7 mouse cellular contexts compared by ENCODE assay signal in genomic region chr2:130449794-130450433, GRCm38 (mm10). TPM values are rescaled to one million over a fixed set of nuclear protein-coding genes. Genes with fewer than 3 reads are reported as not detected.
DNase-seq lines count a peak whose midpoint lies in the region; ATAC-seq and TF ChIP-seq lines count a peak whose summit lies in the region.

TSS of gene Ptpra (plus strand) at chr2:130450278.

- H3K9ac ChIP-seq in embryonic facial prominence, embryonic 11.5 days (replicated peaks; ENCODE audit: low read length) = peak within 1 kb of the TSS; percentile 83
- peak within 1 kb of the TSS; percentile 87 for H3K9ac ChIP-seq in limb, embryonic 12.5 days (replicated peaks)
- H3K9ac ChIP-seq in midbrain, embryonic 15.5 days = peak within 1 kb of the TSS; percentile 67

- peak within 1 kb of the TSS; percentile 92 for H3K4me3 ChIP-seq in embryonic facial prominence, embryonic 11.5 days (ENCODE audit: low read depth, low read length)
- peak within 1 kb of the TSS; percentile 90 for H3K4me3 ChIP-seq in kidney, adult 2 months (ENCODE audit: insufficient read depth, low read depth, low read length)
- H3K4me3 ChIP-seq in limb, embryonic 12.5 days (replicated peaks) = peak within 1 kb of the TSS; percentile 89
- peak within 1 kb of the TSS; percentile 70 for H3K4me3 ChIP-seq in midbrain, embryonic 15.5 days
- peak within 1 kb of the TSS; percentile 95 for H3K4me3 ChIP-seq in spleen, adult 2 months (ENCODE audit: extremely low read depth, insufficient read depth, insufficient read length)

- peak within 1 kb of the TSS; percentile 86 for H3K4me2 ChIP-seq in embryonic facial prominence, embryonic 11.5 days (ENCODE audit: low read depth, low read length)
- peak within 1 kb of the TSS; percentile 85 for H3K4me2 ChIP-seq in limb, embryonic 12.5 days
- H3K4me2 ChIP-seq in midbrain, embryonic 15.5 days = peak within 1 kb of the TSS; percentile 80

- H3K27ac ChIP-seq in embryonic facial prominence, embryonic 11.5 days (replicated peaks; ENCODE audit: low read depth, low read length) = peak within 1 kb of the TSS; percentile 62; the same call in 1 of the 2 replicates
- H3K27ac ChIP-seq in kidney, adult 2 months (ENCODE audit: insufficient read depth, low read depth, low read length) = peak within 1 kb of the TSS; percentile 74
- H3K27ac ChIP-seq in limb, embryonic 12.5 days = peak within 1 kb of the TSS; percentile 80
- peak within 1 kb of the TSS; percentile 82 for H3K27ac ChIP-seq in midbrain, embryonic 15.5 days
- peak within 1 kb of the TSS; percentile 94 for H3K27ac ChIP-seq in spleen, adult 2 months (ENCODE audit: insufficient read depth, low read length)

- H3K27me3 ChIP-seq in embryonic facial prominence, embryonic 11.5 days (ENCODE audit: control insufficient read depth, insufficient read depth, low read length) = no peaks in the 10 kb centered on the region
- H3K27me3 ChIP-seq in kidney, adult 2 months (replicated peaks; ENCODE audit: control insufficient read depth, insufficient read depth, low read length) = no peaks in the 10 kb centered on the region
- peaks cover 9% of the 10 kb centered on the region; the same call in 1 of the 2 replicates for H3K27me3 ChIP-seq in limb, embryonic 12.5 days
- H3K27me3 ChIP-seq in midbrain, embryonic 15.5 days (replicated peaks) = 0 out of 2 replicates have a peak, but pooled peaks cover 7% of the 10 kb centered on the region
- H3K27me3 ChIP-seq in spleen, adult 2 months (ENCODE audit: control insufficient read depth, insufficient read depth, low read length) = no peaks in the 10 kb centered on the region

- H3K36me3 ChIP-seq in embryonic facial prominence, embryonic 11.5 days (replicated peaks; ENCODE audit: control insufficient read depth, insufficient read depth, low read depth, low read length) = no peaks in the 10 kb centered on the region
- H3K36me3 ChIP-seq in kidney, adult 2 months (ENCODE audit: control insufficient read depth, insufficient read depth, low read length) = no peaks in the 10 kb centered on the region
- peaks cover 9% of the 10 kb centered on the region; the same call in 1 of the 2 replicates for H3K36me3 ChIP-seq in limb, embryonic 12.5 days
- H3K36me3 ChIP-seq in midbrain, embryonic 15.5 days (replicated peaks) = no peaks in the 10 kb centered on the region
- H3K36me3 ChIP-seq in spleen, adult 2 months (ENCODE audit: control insufficient read depth, insufficient read depth, low read length) = no peaks in the 10 kb centered on the region

- H3K4me1 ChIP-seq in embryonic facial prominence, embryonic 11.5 days (ENCODE audit: control insufficient read depth, insufficient read depth, low read length) = no peaks in the 10 kb centered on the region
- H3K4me1 ChIP-seq in kidney, adult 2 months (ENCODE audit: control insufficient read depth, insufficient read depth, low read length) = peaks cover 19% of the 10 kb centered on the region
- H3K4me1 ChIP-seq in limb, embryonic 12.5 days (replicated peaks) = peaks cover 19% of the 10 kb centered on the region
- peaks cover 40% of the 10 kb centered on the region for H3K4me1 ChIP-seq in midbrain, embryonic 15.5 days
- no peaks in the 10 kb centered on the region; the same call in 1 of the 2 replicates for H3K4me1 ChIP-seq in spleen, adult 2 months (ENCODE audit: control insufficient read depth, insufficient read depth, insufficient read length)

- no peak for TF ChIP-seq CTCF in kidney, adult 2 months (conservative IDR thresholded peaks at IDR 0.05; ENCODE audit: insufficient read depth, insufficient read length, low read depth, low read length)
- no peak for TF ChIP-seq CTCF in spleen, adult 2 months (IDR thresholded peaks at IDR 0.05; ENCODE audit: extremely low read depth, insufficient read depth, insufficient read length, insufficient replicate concordance)

- DNase-seq in adrenal gland, postnatal 14 days = peak; percentile 96
- peak; percentile 93 for DNase-seq in embryonic facial prominence, embryonic 11.5 days (ENCODE audit: low spot score)
- DNase-seq in heart, adult 11 months = peak; percentile 100
- peak; percentile 94 for DNase-seq in kidney, adult 2 months
- DNase-seq in spleen, adult 2 months (ENCODE audit: low read depth in 1 of 2, low spot score in 2 of 2) = peak; percentile 66 to 90

- WGBS in embryonic facial prominence, embryonic 11.5 days = under 1% methylated on average over 46 of the region's 50 CpGs
- WGBS in kidney, adult 2 months = under 1% methylated on average over 50 of the region's 50 CpGs
- under 1% methylated on average over 46 of the region's 50 CpGs for WGBS in limb, embryonic 12.5 days
- under 1% methylated on average over 50 of the region's 50 CpGs for WGBS in midbrain, embryonic 15.5 days
- WGBS in spleen, adult 2 months = under 1% methylated on average over 50 of the region's 50 CpGs

- H3K9me3 ChIP-seq in embryonic facial prominence, embryonic 11.5 days (replicated peaks; ENCODE audit: control insufficient read depth, low read length) = no peaks in the 10 kb centered on the region
- no peaks in the 10 kb centered on the region for H3K9me3 ChIP-seq in limb, embryonic 12.5 days
- no peaks in the 10 kb centered on the region for H3K9me3 ChIP-seq in midbrain, embryonic 15.5 days

- peak; percentile 83 for TF ChIP-seq POLR2A in kidney, adult 2 months (IDR thresholded peaks at IDR 0.05; ENCODE audit: low read depth, low read length)
- peak; percentile 88 for TF ChIP-seq POLR2A in spleen, adult 2 months (IDR thresholded peaks at IDR 0.05; ENCODE audit: low read depth, low read length)

- ATAC-seq in embryonic facial prominence, embryonic 11.5 days (replicated peaks; ENCODE audit: insufficient number of reproducible peaks, low FRiP score, low TSS enrichment, low read depth) = peak; percentile 94
- ATAC-seq in limb, embryonic 12.5 days (ENCODE audit: insufficient number of reproducible peaks, insufficient read depth, low FRiP score, low TSS enrichment, low read depth) = peak; percentile 97
- peak; percentile 96 for ATAC-seq in midbrain, embryonic 15.5 days (replicated peaks)

RNA-seq across cellular contexts. Expression of gene Ptpra, which starts in this region (rescaled TPM):
- 100 and 101 TPM in 2 replicates for total RNA-seq in adrenal gland, postnatal 14 days (2021)
- polyA plus RNA-seq in embryonic facial prominence, embryonic 11.5 days (2014; fragmentation: Nextera tagmentation; extraction: Ambion mirVana) = 96.8 and 105 TPM in 2 replicates
- 49.9 and 59.2 TPM in 2 replicates for polyA plus RNA-seq in kidney, adult 2 months (2012; rRNA removed)
- polyA plus RNA-seq in limb, embryonic 12.5 days (2016; fragmentation: Nextera tagmentation; extraction: Ambion mirVana) = 108 and 115 TPM in 2 replicates
- polyA plus RNA-seq in midbrain, embryonic 15.5 days (2015; fragmentation: Nextera tagmentation; extraction: Ambion mirVana) = 136 and 142 TPM in 2 replicates
- 31.9 and 37.4 TPM in 2 replicates for polyA plus RNA-seq in spleen, adult 2 months (2012; rRNA removed)

Comparison
In these comparisons a context has a peak if more than half of its experiments do, and no peak if none do; other contexts are left out.
1. Peak in every context shown above with its lines: DNase-seq, ATAC-seq, H3K4me3 ChIP-seq and H3K27ac ChIP-seq.